Mouse (Mus musculus) heart, adult 2 months (tissue): ENCODE results near the gene Rtn4ip1. TPM values are rescaled to one million over a fixed set of nuclear protein-coding genes. Genes with fewer than 3 reads are reported as not detected.

Experiments
- DNase-seq, 2 experiments: peaks; one replicate each; pipeline ENCODE4 v3.0.0; 2021
- H3K27ac ChIP-seq: fragments of 200-600 bp; 2 replicates; pipeline ENCODE4 v1.8.1; 2022
- H3K27me3 ChIP-seq: fragments of 200-500 bp; 2 replicates; pipeline ENCODE4 v1.6.1; 2012; ENCODE audit warnings: mild to moderate bottlenecking, low read length, inconsistent platforms, mixed read lengths; ENCODE audit not compliant: control insufficient read depth, insufficient read depth
- H3K36me3 ChIP-seq: fragments of 200-500 bp; 2 replicates; pipeline ENCODE4 v1.6.1; 2012; ENCODE audit warnings: low read length, inconsistent platforms; ENCODE audit not compliant: control insufficient read depth, insufficient read depth
- H3K4me1 ChIP-seq: fragments of 200-500 bp; 2 replicates; pipeline ENCODE4 v1.6.1; 2011; ENCODE audit warnings: low read length; ENCODE audit not compliant: control insufficient read depth, insufficient read depth
- H3K4me3 ChIP-seq: fragments of 200-600 bp; 2 replicates; pipeline ENCODE4 v1.8.1; 2022
- H3K79me2 ChIP-seq: fragments of 200-500 bp; replicated peaks from 2 replicates; pipeline ENCODE4 v1.6.1; 2012; ENCODE audit warnings: mild to moderate bottlenecking, inconsistent platforms, low read length, moderate library complexity, mixed read lengths; ENCODE audit not compliant: control insufficient read depth, insufficient read depth
- H3K9ac ChIP-seq: fragments of 200-500 bp; 2 replicates; pipeline ENCODE4 v1.6.1; 2012; ENCODE audit warnings: low read depth, mild to moderate bottlenecking, control low read depth, inconsistent platforms, low read length, mixed read lengths
- CTCF ChIP-seq: fragments of 200-600 bp; IDR thresholded peaks from 2 replicates; pipeline ENCODE4 v1.8.1; 2022; ENCODE audit warnings: antibody characterized with exemption, mild to moderate bottlenecking, moderate library complexity
- EP300 ChIP-seq: fragments of 200-500 bp; IDR thresholded peaks from 2 replicates; pipeline ENCODE4 v1.6.1; 2011; ENCODE audit warnings: low read depth, low read length, control low read depth; ENCODE audit not compliant: insufficient read depth
- POLR2A ChIP-seq: fragments of 200-500 bp; IDR thresholded peaks from 2 replicates; pipeline ENCODE4 v1.6.1; 2011; ENCODE audit warnings: mild to moderate bottlenecking, low read depth, low read length, control low read depth; ENCODE audit not compliant: insufficient read depth
- WGBS: fragments of 180-500 bp; shearing (Covaris S2); methylation state at CpG from one replicate; pipeline ENCODE4 v1.1.7; 2018; 5-methylcytosine and 5-hydroxymethylcytosine counted together
- intact Hi-C: fragments of 180-260 bp; cut with DNase I; formaldehyde crosslinking; loops from one replicate; pipeline ENCODE4 v1.15.1; 2025
- polyA plus RNA-seq: library from polyadenylated mRNA; depleted of rRNA; stranded (reverse); fragments of >200 nt; gene quantifications from 2 replicates; pipeline ENCODE4 v1.2.3, GENCODE M21; 2012
- total RNA-seq, 2 experiments: library from RNA; stranded (reverse); gene quantifications; 2 replicates each; pipeline ENCODE4 v1.2.3; 2021

Gene Rtn4ip1
- total and polyA plus RNA-seq, 3 experiments, result 47.7 to 66.9 (median 66.4) TPM

DNA sequence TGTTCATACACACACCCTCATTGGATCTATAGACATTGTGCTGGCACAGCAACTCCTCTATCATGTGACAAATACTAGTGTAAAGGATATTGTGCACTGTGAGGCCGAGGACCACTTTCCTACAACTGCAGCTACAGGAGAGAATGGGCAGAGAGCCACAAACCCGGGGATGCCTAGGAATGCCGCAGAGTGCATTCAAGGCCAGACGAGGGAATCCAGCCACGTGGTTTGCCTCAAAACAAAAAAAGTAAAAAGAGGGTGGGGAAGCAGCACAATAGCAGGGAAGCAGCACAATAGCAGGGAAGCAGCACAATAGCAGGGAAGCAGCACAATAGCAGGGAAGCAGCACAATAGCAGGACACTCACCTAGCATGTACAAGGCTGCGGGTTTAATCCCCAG lies 91.6 kb downstream of the Rtn4ip1 start:
- no peak for TF ChIP-seq CTCF
- no peak for TF ChIP-seq EP300
- no peak for TF ChIP-seq POLR2A
- H3K4me3 ChIP-seq, result no peak overlapping the region
- no peak overlapping the region; the same call in 1 of the 2 replicates for H3K27ac ChIP-seq
- no peak for DNase-seq
- intact Hi-C loops, result loop anchor here (2.0 kb wide), 1 partner anchor 14 kb away; no protein-coding TSS in a partner anchor
- no peak overlapping the region for H3K9ac ChIP-seq
- H3K4me1 ChIP-seq, result peaks cover 1% of the 10 kb centered on the region; the same call in 1 of the 2 replicates
- H3K36me3 ChIP-seq, result no peaks in the 10 kb centered on the region
- H3K27me3 ChIP-seq, result no peaks in the 10 kb centered on the region
- WGBS, result 24% methylated on average over 6 of the region's 6 CpGs
- no peaks in the 10 kb centered on the region for H3K79me2 ChIP-seq

DNA sequence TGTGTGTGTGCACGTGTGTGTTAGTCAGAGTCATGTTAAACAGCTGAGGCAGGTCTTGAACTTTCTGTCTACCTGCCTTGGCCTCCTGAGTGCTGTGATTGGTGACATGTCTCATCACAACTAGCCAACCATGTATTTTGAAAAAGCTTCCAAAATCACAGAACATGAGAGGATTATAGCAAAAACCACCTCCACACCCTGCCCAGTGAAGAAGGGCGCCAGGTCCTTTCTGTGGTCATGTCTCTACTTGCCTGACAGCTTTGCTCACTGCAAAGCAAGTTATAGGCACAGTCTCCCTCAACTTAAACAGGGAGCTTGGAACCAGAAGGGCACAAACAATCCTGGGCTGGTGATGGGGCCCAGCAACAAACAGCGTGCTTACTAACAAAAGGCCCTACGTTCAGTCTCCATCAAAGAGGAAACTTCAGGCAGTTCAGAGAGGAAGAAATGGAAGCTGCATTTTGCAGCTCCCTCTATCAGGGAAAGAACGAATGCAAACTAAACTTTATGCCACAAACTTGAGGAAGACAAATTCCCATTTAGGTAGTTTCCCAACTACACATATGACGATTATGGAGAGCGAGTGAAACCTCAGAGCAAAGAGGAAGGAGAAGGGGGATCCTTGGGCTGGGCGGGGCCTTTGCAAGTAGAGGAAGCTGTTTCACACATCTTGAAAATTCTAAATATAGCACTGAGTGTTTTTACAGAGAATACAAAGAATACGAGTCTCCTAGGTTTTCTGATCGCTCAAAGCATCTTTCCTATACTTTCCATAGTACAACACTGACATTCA lies 94.4 kb downstream of the Rtn4ip1 start:
- no peak for TF ChIP-seq EP300
- no peak for TF ChIP-seq POLR2A
- TF ChIP-seq CTCF, result no peak

DNA sequence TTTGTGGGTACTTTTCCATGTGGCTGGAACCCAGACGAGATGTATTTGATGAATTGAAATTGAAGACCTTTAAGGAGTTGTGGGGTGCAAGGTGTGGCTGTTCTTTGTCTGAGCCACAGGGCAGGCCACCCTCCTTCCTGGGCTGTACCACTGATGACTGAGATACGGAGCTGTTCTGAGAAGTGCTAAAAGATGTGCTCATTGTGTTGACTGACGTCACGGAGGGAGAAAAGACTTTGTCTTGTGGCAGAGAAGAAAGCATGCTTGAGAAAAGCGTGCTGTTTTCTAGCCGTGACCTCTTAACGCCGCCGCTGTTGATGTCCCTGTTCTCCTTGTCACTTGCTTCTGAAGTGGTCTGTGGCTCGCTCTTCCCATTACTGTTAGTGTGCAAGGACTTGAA lies 95.7 kb downstream of the Rtn4ip1 start:
- no peak for DNase-seq
- WGBS, result 72% methylated on average over 10 of the region's 10 CpGs

More for the DNA sequence above, 94.4 kb downstream of the Rtn4ip1 start:
- DNase-seq, result peak in 1 of 2 experiments; percentile 58
- no peak overlapping the region; the same call in 1 of the 2 replicates for H3K27ac ChIP-seq
- peaks cover 1% of the 10 kb centered on the region; the same call in 1 of the 2 replicates for H3K4me1 ChIP-seq
- H3K79me2 ChIP-seq, result no peaks in the 10 kb centered on the region
- no peaks in the 10 kb centered on the region for H3K36me3 ChIP-seq
- H3K27me3 ChIP-seq, result no peaks in the 10 kb centered on the region
- no peak overlapping the region for H3K9ac ChIP-seq
- intact Hi-C loops, result no loop called here
- no peak overlapping the region for H3K4me3 ChIP-seq
- WGBS, result 59% methylated on average over 10 of the region's 10 CpGs

DNA sequence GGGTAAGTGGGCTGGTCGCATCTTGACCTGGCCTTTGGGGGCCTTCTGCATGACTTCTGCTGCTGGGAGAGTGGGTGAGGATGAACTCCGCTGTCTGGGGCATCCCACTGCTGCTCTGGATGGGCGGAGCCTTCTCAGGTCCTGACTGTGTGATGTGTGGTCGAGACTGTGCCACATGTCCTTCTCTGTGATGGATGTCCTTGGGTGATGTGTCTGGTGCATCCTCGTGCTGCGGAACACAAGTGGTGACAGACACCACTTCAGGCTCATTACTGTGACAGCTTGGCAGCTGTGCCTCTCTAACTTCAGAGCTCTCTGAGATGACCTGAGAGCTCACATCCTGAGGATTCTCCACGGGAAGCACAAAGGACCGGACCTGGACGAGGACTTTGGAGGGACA lies 96.4 kb downstream of the Rtn4ip1 start:
- H3K27me3 ChIP-seq, result no peaks in the 10 kb centered on the region
- H3K4me1 ChIP-seq, result peaks cover 1% of the 10 kb centered on the region; the same call in 1 of the 2 replicates
- no peak for TF ChIP-seq POLR2A
- no peak for TF ChIP-seq EP300
- TF ChIP-seq CTCF, result no peak
- H3K36me3 ChIP-seq, result no peaks in the 10 kb centered on the region
- H3K79me2 ChIP-seq, result no peaks in the 10 kb centered on the region
- no peak overlapping the region for H3K27ac ChIP-seq
- no peak overlapping the region for H3K4me3 ChIP-seq
- no peak overlapping the region for H3K9ac ChIP-seq
- intact Hi-C loops, result no loop called here
- WGBS, result 58% methylated on average over 9 of the region's 9 CpGs
- DNase-seq, result no peak

More for the DNA sequence above, 95.7 kb downstream of the Rtn4ip1 start:
- intact Hi-C loops, result no loop called here
- Histone ChIP-seq H3K4me3 (no peak overlapping the region), H3K36me3 (no peaks in the 10 kb centered on the region), H3K27me3 (no peaks in the 10 kb centered on the region), H3K9ac (no peak overlapping the region), H3K4me1 (peaks cover 1% of the 10 kb centered on the region; the same call in 1 of the 2 replicates), H3K27ac (no peak overlapping the region), H3K79me2 (no peaks in the 10 kb centered on the region)
- no peak for TF ChIP-seq CTCF
- no peak for TF ChIP-seq POLR2A
- no peak for TF ChIP-seq EP300

DNA sequence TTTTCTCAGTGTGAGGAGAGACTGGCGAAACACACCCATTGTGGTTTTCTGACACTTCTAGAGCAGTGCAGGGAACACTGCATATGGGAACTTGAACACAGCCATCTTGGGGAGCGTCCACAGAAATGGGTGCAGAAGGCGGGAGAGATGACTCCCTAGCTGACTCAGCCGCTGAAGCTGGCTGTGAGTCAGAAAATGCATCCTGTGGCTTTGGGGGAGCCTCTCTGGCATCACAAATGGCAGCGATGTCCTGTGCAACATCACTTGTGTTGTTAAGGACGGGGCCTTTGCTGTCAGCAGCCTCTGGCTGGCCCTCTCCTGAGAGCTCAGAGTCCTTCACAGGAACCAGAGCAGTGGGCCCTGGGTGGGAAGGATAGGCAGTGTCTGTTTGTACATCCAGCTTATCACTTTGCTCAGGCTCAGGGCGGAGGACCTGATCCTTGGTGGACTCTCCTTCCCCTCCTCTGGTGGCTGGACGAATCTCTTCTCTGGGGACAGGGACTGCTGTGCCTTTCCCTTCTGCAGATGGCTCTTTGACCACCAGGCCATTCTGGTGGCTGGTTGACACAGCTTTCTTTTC lies 97.0 kb downstream of the Rtn4ip1 start:
- WGBS, result 64% methylated on average over 8 of the region's 8 CpGs
- Histone ChIP-seq H3K79me2 (no peaks in the 10 kb centered on the region), H3K4me1 (peaks cover 1% of the 10 kb centered on the region; the same call in 1 of the 2 replicates), H3K4me3 (no peak overlapping the region), H3K36me3 (no peaks in the 10 kb centered on the region), H3K27me3 (0 out of 2 replicates have a peak, but pooled peaks cover 1% of the 10 kb centered on the region), H3K27ac (no peak overlapping the region), H3K9ac (no peak overlapping the region)
- no peak for DNase-seq
- intact Hi-C loops, result no loop called here
- TF ChIP-seq EP300, result no peak
- no peak for TF ChIP-seq CTCF
- no peak for TF ChIP-seq POLR2A
